Mouse (Mus musculus): ENCODE data around the gene Rarres2. TPM values are rescaled to one million over a fixed set of nuclear protein-coding genes. Genes with fewer than 3 reads are reported as not detected.

Gene Rarres2
- polyA plus RNA-seq, 1 experiment from 2014 or later, result 2.5 TPM

- no peak for DNase-seq (ENCODE audit: low spot score)
- H3K27me3 ChIP-seq (replicated peaks; ENCODE audit: low read depth, poor library complexity, severe bottlenecking), result no peaks in the 10 kb centered on the region
- 91% methylated on average over 5 of the region's 5 CpGs for WGBS
- peak overlapping the region; percentile 40; the same call in 1 of the 2 replicates for H3K27ac ChIP-seq (replicated peaks)
- H3K4me3 ChIP-seq, result no peak overlapping the region
- H3K9me3 ChIP-seq, result no peaks in the 10 kb centered on the region
- H3K36me3 ChIP-seq (replicated peaks), result peaks cover 25% of the 10 kb centered on the region
- peaks cover 22% of the 10 kb centered on the region for H3K4me1 ChIP-seq
Observed at GRCm38 (mm10) chr6:48572014-48572413, 575 bp downstream of the Rarres2 start.

GRCm38 (mm10) chr6:48569065-48569807 is 3.4 kb downstream of the Rarres2 start:
- 88% methylated on average over 8 of the region's 8 CpGs for WGBS
- Histone ChIP-seq H3K27me3 (replicated peaks; ENCODE audit: low read depth, poor library complexity, severe bottlenecking) (no peaks in the 10 kb centered on the region), H3K36me3 (replicated peaks) (peaks cover 49% of the 10 kb centered on the region), H3K4me3 (no peak overlapping the region), H3K9me3 (no peaks in the 10 kb centered on the region), H3K4me1 (peaks cover 21% of the 10 kb centered on the region), H3K27ac (replicated peaks) (no peak overlapping the region)
- DNase-seq (ENCODE audit: low spot score), result no peak

GRCm38 (mm10) chr6:48568036-48568984 is 4.3 kb downstream of the Rarres2 start:
- no peaks in the 10 kb centered on the region for H3K9me3 ChIP-seq
- H3K27ac ChIP-seq (replicated peaks), result no peak overlapping the region
- 91% methylated on average over 21 of the region's 21 CpGs for WGBS
- DNase-seq (ENCODE audit: low spot score), result no peak
- peaks cover 53% of the 10 kb centered on the region for H3K36me3 ChIP-seq (replicated peaks)
- peaks cover 14% of the 10 kb centered on the region for H3K4me1 ChIP-seq
- no peak overlapping the region for H3K4me3 ChIP-seq
- no peaks in the 10 kb centered on the region for H3K27me3 ChIP-seq (replicated peaks; ENCODE audit: low read depth, poor library complexity, severe bottlenecking)

GRCm38 (mm10) chr6:48566312-48566711 is 6.3 kb downstream of the Rarres2 start:
- Histone ChIP-seq H3K27ac (replicated peaks) (no peak overlapping the region), H3K4me3 (no peak overlapping the region), H3K9me3 (no peaks in the 10 kb centered on the region), H3K36me3 (replicated peaks) (peaks cover 58% of the 10 kb centered on the region), H3K4me1 (no peaks in the 10 kb centered on the region), H3K27me3 (replicated peaks; ENCODE audit: low read depth, poor library complexity, severe bottlenecking) (no peaks in the 10 kb centered on the region)
- whole genome bisulfite sequencing, result 85% methylated on average over 5 of the region's 5 CpGs
- no peak for DNase-seq (ENCODE audit: low spot score)

- Histone ChIP-seq H3K4me3 (no peak overlapping the region), H3K9me3 (no peaks in the 10 kb centered on the region), H3K27ac (replicated peaks) (no peak overlapping the region), H3K4me1 (no peaks in the 10 kb centered on the region), H3K36me3 (replicated peaks) (peaks cover 60% of the 10 kb centered on the region), H3K27me3 (replicated peaks; ENCODE audit: low read depth, poor library complexity, severe bottlenecking) (no peaks in the 10 kb centered on the region)
- WGBS, result 94% methylated on average over 4 of the region's 4 CpGs
- DNase-seq (ENCODE audit: low spot score), result no peak
Observed at GRCm38 (mm10) chr6:48565693-48566310, 6.8 kb downstream of the Rarres2 start.

GRCm38 (mm10) chr6:48555956-48556355 is 16.6 kb downstream of the Rarres2 start:
- no peak for DNase-seq (ENCODE audit: low spot score)

GRCm38 (mm10) chr6:48555104-48555890 is 17.3 kb downstream of the Rarres2 start:
- H3K27ac ChIP-seq (replicated peaks), result peak overlapping the region; percentile 93
- H3K4me1 ChIP-seq, result peaks cover 19% of the 10 kb centered on the region
- DNase-seq (ENCODE audit: low spot score), result peak; percentile 59
- peak overlapping the region; percentile 63 for H3K4me3 ChIP-seq
- 33% methylated on average over 14 of the region's 14 CpGs for WGBS
- H3K9me3 ChIP-seq, result no peaks in the 10 kb centered on the region
- H3K27me3 ChIP-seq (replicated peaks; ENCODE audit: low read depth, poor library complexity, severe bottlenecking), result no peaks in the 10 kb centered on the region
- peaks cover 19% of the 10 kb centered on the region for H3K36me3 ChIP-seq (replicated peaks)

More at GRCm38 (mm10) chr6:48555956-48556355, 16.6 kb downstream of the Rarres2 start:
- H3K9me3 ChIP-seq, result no peaks in the 10 kb centered on the region
- H3K36me3 ChIP-seq (replicated peaks), result peaks cover 22% of the 10 kb centered on the region
- 90% methylated on average over 3 of the region's 3 CpGs for WGBS
- H3K4me1 ChIP-seq, result peaks cover 19% of the 10 kb centered on the region
- H3K27ac ChIP-seq (replicated peaks), result peak overlapping the region; percentile 93
- H3K4me3 ChIP-seq, result peak overlapping the region; percentile 63; the same call in 1 of the 2 replicates
- no peaks in the 10 kb centered on the region for H3K27me3 ChIP-seq (replicated peaks; ENCODE audit: low read depth, poor library complexity, severe bottlenecking)

GRCm38 (mm10) chr6:48554280-48555103 is 18.1 kb downstream of the Rarres2 start, which contains the start of gene Lrrc61:
Gene Lrrc61, plus strand, starts transcription at chr6:48554796.
- Histone ChIP-seq H3K27ac (replicated peaks) (peak within 1 kb of the TSS; percentile 93), H3K9me3 (no peaks in the 10 kb centered on the region), H3K27me3 (replicated peaks; ENCODE audit: low read depth, poor library complexity, severe bottlenecking) (no peaks in the 10 kb centered on the region), H3K4me3 (peak within 1 kb of the TSS; percentile 63), H3K4me1 (peaks cover 19% of the 10 kb centered on the region), H3K36me3 (replicated peaks) (peaks cover 17% of the 10 kb centered on the region)
- WGBS, result 1% methylated on average over 39 of the region's 39 CpGs
- peak; percentile 93 for DNase-seq (ENCODE audit: low spot score)

- Histone ChIP-seq H3K27me3 (replicated peaks; ENCODE audit: low read depth, poor library complexity, severe bottlenecking) (no peaks in the 10 kb centered on the region), H3K36me3 (replicated peaks) (peaks cover 17% of the 10 kb centered on the region), H3K27ac (replicated peaks) (peak overlapping the region; percentile 93), H3K4me1 (peaks cover 19% of the 10 kb centered on the region), H3K4me3 (peak overlapping the region; percentile 63), H3K9me3 (no peaks in the 10 kb centered on the region)
- WGBS, result 89% methylated on average over 4 of the region's 4 CpGs
- no peak for DNase-seq (ENCODE audit: low spot score)
Observed at GRCm38 (mm10) chr6:48553819-48554218, 18.8 kb downstream of the Rarres2 start.

- Histone ChIP-seq H3K9me3 (no peaks in the 10 kb centered on the region), H3K4me3 (no peak overlapping the region), H3K36me3 (replicated peaks) (peaks cover 13% of the 10 kb centered on the region), H3K27me3 (replicated peaks; ENCODE audit: low read depth, poor library complexity, severe bottlenecking) (no peaks in the 10 kb centered on the region), H3K4me1 (peaks cover 19% of the 10 kb centered on the region), H3K27ac (replicated peaks) (no peak overlapping the region)
- WGBS, result 68% methylated on average over 4 of the region's 4 CpGs
- peak; percentile 49 for DNase-seq (ENCODE audit: low spot score)
Observed at GRCm38 (mm10) chr6:48552918-48553317, 19.7 kb downstream of the Rarres2 start.

- no peak for DNase-seq (ENCODE audit: low spot score)
- Histone ChIP-seq H3K9me3 (no peaks in the 10 kb centered on the region), H3K4me1 (peaks cover 8% of the 10 kb centered on the region; the same call in 1 of the 2 replicates), H3K27me3 (replicated peaks; ENCODE audit: low read depth, poor library complexity, severe bottlenecking) (no peaks in the 10 kb centered on the region), H3K36me3 (replicated peaks) (no peaks in the 10 kb centered on the region), H3K27ac (replicated peaks) (no peak overlapping the region), H3K4me3 (no peak overlapping the region)
- WGBS, result 88% methylated on average over 6 of the region's 6 CpGs
Observed at GRCm38 (mm10) chr6:48548314-48548713, 24.3 kb downstream of the Rarres2 start.

Data from embryonic facial prominence, embryonic 10.5 days (tissue).